Mouse (Mus musculus) hematopoietic stem cell, adult 5-6 weeks (primary cell): ENCODE measurements around the gene Fam24a. TPM values are rescaled to one million over a fixed set of nuclear protein-coding genes. Genes with fewer than 3 reads are reported as not detected.

ENCODE experiments used
- ATAC-seq, 2 experiments: fragments of 125-278 bp in 1 of 2; replicated peaks in 1 of 2; 2 replicates each; pipeline ENCODE4 v1.8.0; 2016 to 2017; ENCODE audit warnings: inconsistent platforms in 2 of 2, mild to moderate bottlenecking in 2 of 2, moderate number of reproducible peaks in 2 of 2, low read depth in 1 of 2, moderate TSS enrichment in 1 of 2; ENCODE audit not compliant: low FRiP score in 2 of 2, poor library complexity in 2 of 2, severe bottlenecking in 2 of 2, insufficient read depth in 1 of 2, low TSS enrichment in 1 of 2
- total RNA-seq: library from RNA; stranded (forward); fragments of 172-1452, 232-1000 nt; gene quantifications from 2 replicates; pipeline ENCODE4 v1.2.3, GENCODE M21; 2017

Fam24a gene
- not detected in 2 replicates for total RNA-seq

GRCm38 (mm10) chr7:131333564-131333963, at the start of gene Fam24a:
Fam24a (plus strand) TSS chr7:131333864.
- ATAC-seq: no peak

DNA sequence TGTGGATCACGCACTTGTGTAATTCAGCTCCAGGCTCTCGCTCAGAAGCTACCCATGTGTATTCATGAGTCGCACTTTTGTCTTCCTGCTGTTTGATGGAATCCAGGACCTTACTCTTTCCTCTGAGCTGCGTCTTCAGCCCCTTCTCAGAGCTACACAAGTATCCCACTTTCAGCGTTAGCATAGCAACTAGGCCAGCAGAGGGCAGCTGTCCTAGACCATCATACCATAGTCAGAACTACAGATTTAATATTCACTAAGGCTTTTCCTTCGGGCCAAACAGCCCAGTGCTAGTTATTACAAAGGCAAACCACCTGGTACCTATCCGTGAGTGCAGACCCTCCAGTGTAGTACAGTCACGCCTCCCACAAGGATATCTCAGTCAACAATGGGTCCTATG, 36.5 kb upstream of the Fam24a start:
- ATAC-seq: no peak

GRCm38 (mm10) chr7:131303340-131303739, 30.3 kb upstream of the Fam24a start:
- ATAC-seq: no peak

DNA sequence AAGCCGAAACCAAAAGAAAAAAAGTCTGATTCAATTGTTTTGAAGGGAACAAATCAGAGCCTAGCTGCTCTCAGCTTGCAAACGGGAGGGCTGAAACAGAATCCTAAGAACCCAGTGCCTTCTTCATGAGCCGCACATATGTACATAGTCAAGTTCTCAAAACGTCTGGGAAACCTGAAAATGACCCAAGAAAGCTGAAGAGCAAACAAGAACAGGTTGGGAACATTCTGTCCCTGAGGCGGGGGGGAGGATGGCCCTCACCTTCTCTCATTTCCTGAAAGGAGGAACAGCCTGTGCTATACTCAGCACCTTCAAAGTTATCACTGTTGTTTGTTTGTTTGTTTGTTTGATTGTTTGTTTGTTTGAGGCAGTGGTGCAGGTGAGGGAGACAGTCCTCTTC, 26.9 kb upstream of the Fam24a start:
- no peak for ATAC-seq

GRCm38 (mm10) chr7:131314493-131314892, 19.2 kb upstream of the Fam24a start:
- no peak for ATAC-seq

DNA sequence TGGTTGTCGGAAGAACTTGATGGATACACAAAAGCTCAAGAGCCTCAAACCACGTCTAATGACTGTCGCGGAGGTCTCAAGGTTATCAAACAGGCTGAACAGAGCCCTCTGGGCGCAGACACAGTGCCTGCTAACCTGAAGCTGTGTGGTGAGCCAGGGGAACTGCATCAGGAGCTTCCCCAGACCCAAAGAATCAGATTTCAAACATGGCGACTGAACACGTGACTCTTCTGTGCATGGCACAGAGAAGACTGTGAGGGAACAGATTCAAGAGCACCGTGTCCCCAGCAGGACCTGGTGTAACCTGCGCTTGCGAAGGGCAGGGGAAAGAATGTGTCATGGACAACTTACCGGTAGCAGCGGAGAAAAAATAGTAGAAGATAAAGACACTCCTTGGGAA, 16.1 kb upstream of the Fam24a start:
- ATAC-seq: no peak

- no peak for ATAC-seq
These were observed 15.3 kb upstream of the Fam24a start for GRCm38 (mm10) chr7:131318340-131318739.

GRCm38 (mm10) chr7:131322192-131322591, 11.5 kb upstream of the Fam24a start, which contains the start of gene Cuzd1:
Cuzd1 (minus strand) TSS chr7:131322292.
- no peak for ATAC-seq

DNA sequence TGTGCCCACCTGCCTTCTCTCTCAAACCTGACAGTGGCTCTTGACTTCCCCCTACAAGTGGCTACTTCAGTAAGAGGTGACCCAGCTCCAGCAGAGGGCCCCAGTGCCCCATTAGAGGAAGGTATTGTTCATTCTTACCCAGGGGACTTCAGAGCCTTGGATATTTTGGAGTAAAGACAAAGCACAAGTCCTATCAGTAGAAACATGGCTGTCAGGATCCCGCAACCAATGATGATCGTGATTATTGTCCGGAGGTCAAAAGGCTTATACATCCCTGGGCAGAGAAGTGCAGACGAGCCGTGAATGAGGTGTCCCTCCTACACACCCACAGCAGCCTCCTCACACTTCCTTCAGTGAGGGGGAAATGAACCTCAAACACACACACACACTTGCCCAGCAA, 6.6 kb upstream of the Fam24a start:
- no peak for ATAC-seq

- no peak for ATAC-seq
These were observed 4.2 kb upstream of the Fam24a start, which contains the start of gene Fam24b for GRCm38 (mm10) chr7:131329416-131329815. Fam24b (minus strand) TSS chr7:131329516.

- ATAC-seq: 0 out of 4 replicates have a peak, but pooled peaks of 1 of the 2 experiments have one; percentile 29
These were observed 2.0 kb upstream of the Fam24a start for GRCm38 (mm10) chr7:131331688-131332087.

- no peak for ATAC-seq
These were observed 3.9 kb downstream of the Fam24a start for GRCm38 (mm10) chr7:131337502-131338068.

GRCm38 (mm10) chr7:131345856-131346541, 12.3 kb downstream of the Fam24a start:
- ATAC-seq: no peak

- no peak for ATAC-seq
These were observed 22.4 kb downstream of the Fam24a start for GRCm38 (mm10) chr7:131356105-131356504.

DNA sequence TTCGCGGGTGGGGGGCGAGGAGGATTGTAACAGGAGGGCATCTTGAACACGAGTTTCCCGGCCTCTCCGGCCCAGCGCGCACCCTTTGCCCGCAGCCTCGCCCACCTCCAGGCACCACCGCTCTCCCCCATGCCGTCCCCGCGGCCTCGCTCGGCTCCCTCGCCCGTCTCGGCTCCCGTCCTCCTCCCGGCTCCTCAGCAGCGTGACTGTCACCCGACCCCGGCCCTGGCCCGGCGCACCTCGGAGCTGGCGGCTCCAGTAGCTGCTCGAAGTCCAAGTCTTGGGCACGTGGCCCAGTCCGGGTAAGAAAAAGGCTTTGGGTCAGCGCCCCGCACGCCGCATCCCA, 28.6 kb downstream of the Fam24a start:
- peak; percentile 39 to 59 for ATAC-seq

DNA sequence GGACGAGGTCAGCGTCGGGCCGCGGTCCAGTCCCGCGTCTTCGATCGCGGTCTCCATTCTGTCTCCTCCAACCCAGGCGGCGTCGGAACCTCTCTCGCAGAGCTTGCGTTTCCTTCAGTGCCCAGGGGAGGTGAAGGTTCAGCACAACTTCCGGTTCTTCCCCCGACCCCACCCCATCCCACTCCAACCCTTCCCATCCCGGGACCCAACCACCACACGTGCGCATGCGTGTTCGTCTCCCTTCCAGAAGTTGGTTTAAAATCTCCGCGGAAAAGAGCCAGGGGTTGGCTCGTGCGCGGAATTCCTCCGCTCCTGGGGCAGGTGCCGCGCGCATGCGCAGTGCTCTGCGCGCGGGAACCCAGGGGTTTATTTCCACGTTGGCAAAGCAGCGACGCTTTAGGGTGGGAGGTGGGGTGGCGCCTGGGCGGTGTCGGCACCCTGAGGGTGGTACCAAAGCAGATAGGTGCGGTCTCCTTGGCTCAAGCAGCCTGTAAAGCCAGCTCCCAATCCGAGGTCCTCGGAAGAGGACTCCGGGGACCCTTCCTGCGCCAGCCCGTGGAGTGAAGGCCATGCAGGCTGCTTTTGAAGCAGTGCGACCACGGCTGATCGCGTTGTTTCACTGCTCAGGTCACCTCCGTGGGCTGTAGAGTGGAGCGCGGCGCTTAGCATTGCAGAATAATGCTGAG, 29.1 kb downstream of the Fam24a start, which contains the start of gene 2310057M21Rik:
TSS of gene 2310057M21Rik (minus strand) at position 145 of the 686 bp plus-strand sequence.
- ATAC-seq: peak; percentile 92 to 97

GRCm38 (mm10) chr7:131364131-131364530, 30.5 kb downstream of the Fam24a start:
- no peak for ATAC-seq
